Mouse (Mus musculus) bone marrow, adult 2 months (tissue): ENCODE results near the gene Rnf111.

ENCODE experiments used
- CTCF ChIP-seq: fragments of 200-500 bp; IDR thresholded peaks from 2 replicates; pipeline ENCODE4 v1.5.1; 2011; ENCODE audit warnings: low read length, control low read depth; ENCODE audit not compliant: control insufficient read depth, insufficient read depth
- POLR2A ChIP-seq: fragments of 200-500 bp; IDR thresholded peaks from 2 replicates; pipeline ENCODE4 v1.6.1; 2011; ENCODE audit warnings: low read depth, mild to moderate bottlenecking, control low read depth, low read length, borderline replicate concordance; ENCODE audit not compliant: control insufficient read depth

- TF ChIP-seq POLR2A = no peak
- no peak for TF ChIP-seq CTCF
Measured at GRCm38 (mm10) chr9:70413038-70413437, 90.5 kb downstream of the Rnf111 start.
